Mouse (Mus musculus) heart, embryonic 11.5 days (tissue): ENCODE results near the gene Galnt9. TPM values are rescaled to one million over a fixed set of nuclear protein-coding genes. Genes with fewer than 3 reads are reported as not detected.

Experiments
- ATAC-seq: fragments of 200-750 bp; cut with Nextera tagmentation; replicated peaks from 2 replicates; pipeline ENCODE4 v1.8.0; 2017; ENCODE audit warnings: moderate library complexity; ENCODE audit not compliant: insufficient number of reproducible peaks, low FRiP score, low TSS enrichment
- H3K27ac ChIP-seq: fragments of 300-500 bp; sonication (generic); 2 replicates; pipeline ENCODE4 v1.5.1; 2014; ENCODE audit warnings: mild to moderate bottlenecking, low read depth, low read length
- H3K27me3 ChIP-seq: fragments of 300-500 bp; sonication (generic); 2 replicates; pipeline ENCODE4 v1.6.1; 2014; ENCODE audit warnings: mild to moderate bottlenecking, low read length, mixed read lengths; ENCODE audit not compliant: control insufficient read depth, insufficient read depth
- H3K36me3 ChIP-seq: fragments of 300-500 bp; sonication (generic); 2 replicates; pipeline ENCODE4 v1.6.1; 2014; ENCODE audit warnings: mild to moderate bottlenecking, low read length, moderate library complexity, mixed read lengths; ENCODE audit not compliant: control insufficient read depth, insufficient read depth
- H3K4me1 ChIP-seq: fragments of 300-500 bp; sonication (generic); 2 replicates; pipeline ENCODE4 v1.6.1; 2014; ENCODE audit warnings: low read length; ENCODE audit not compliant: control insufficient read depth, insufficient read depth
- H3K4me2 ChIP-seq: fragments of 300-500 bp; sonication (generic); 2 replicates; pipeline ENCODE4 v1.6.1; 2014; ENCODE audit warnings: mild to moderate bottlenecking, moderate library complexity
- H3K4me3 ChIP-seq: fragments of 300-500 bp; sonication (generic); 2 replicates; pipeline ENCODE4 v1.5.1; 2014; ENCODE audit warnings: low read depth, low read length
- H3K9ac ChIP-seq: fragments of 300-500 bp; sonication (generic); 2 replicates; pipeline ENCODE4 v1.6.1; 2014; ENCODE audit warnings: mild to moderate bottlenecking, low read depth, low read length, moderate library complexity
- H3K9me3 ChIP-seq: fragments of 300-500 bp; sonication (generic); replicated peaks from 2 replicates; pipeline ENCODE4 v1.6.1; 2016; ENCODE audit warnings: low read length; ENCODE audit not compliant: control insufficient read depth
- WGBS: fragments of 180-500 bp; shearing (Covaris S2); extraction: QIAGEN DNeasy Blood & Tissue Kit; methylation state at CpG from one replicate; pipeline ENCODE4 v1.1.7; 2014; ENCODE audit not compliant: insufficient replicate concordance; 5-methylcytosine and 5-hydroxymethylcytosine counted together
- polyA plus RNA-seq: library from polyadenylated mRNA; unstranded; fragments of >200 nt; fragmentation: Nextera tagmentation; extraction: Ambion mirVana; gene quantifications from 2 replicates; pipeline ENCODE4 v1.2.1, GENCODE M21; 2014

The Galnt9 gene
- polyA plus RNA-seq, 1 experiment from 2014 or later, result not detected

- 2% methylated on average over 24 of the region's 24 CpGs for WGBS
- H3K9me3 ChIP-seq, result no peaks in the 10 kb centered on the region
- H3K4me3 ChIP-seq, result peak overlapping the region; percentile 42
- H3K27me3 ChIP-seq, result peaks cover 82% of the 10 kb centered on the region
- H3K4me2 ChIP-seq, result peak overlapping the region; percentile 64
- peaks cover 4% of the 10 kb centered on the region for H3K4me1 ChIP-seq
- H3K9ac ChIP-seq, result no peak overlapping the region
- H3K27ac ChIP-seq, result no peak overlapping the region
- H3K36me3 ChIP-seq, result no peaks in the 10 kb centered on the region
- ATAC-seq, result no peak
Observed at GRCm38 (mm10) chr5:110544691-110545069, 525 bp downstream of the Galnt9 start.

- 66% methylated on average over 7 of the region's 7 CpGs for WGBS
- H3K4me3 ChIP-seq, result no peak overlapping the region
- H3K27ac ChIP-seq, result no peak overlapping the region
- ATAC-seq, result no peak
- H3K27me3 ChIP-seq, result peaks cover 83% of the 10 kb centered on the region
- H3K4me1 ChIP-seq, result peaks cover 4% of the 10 kb centered on the region
- H3K36me3 ChIP-seq, result no peaks in the 10 kb centered on the region
- H3K4me2 ChIP-seq, result no peak overlapping the region
- H3K9me3 ChIP-seq, result no peaks in the 10 kb centered on the region
- H3K9ac ChIP-seq, result no peak overlapping the region
Observed at GRCm38 (mm10) chr5:110545311-110545710, 1.2 kb downstream of the Galnt9 start.

GRCm38 (mm10) chr5:110546136-110546535 lies 2.0 kb downstream of the Galnt9 start:
- H3K9me3 ChIP-seq, result no peaks in the 10 kb centered on the region
- peaks cover 4% of the 10 kb centered on the region for H3K4me1 ChIP-seq
- H3K4me3 ChIP-seq, result no peak overlapping the region
- no peak overlapping the region for H3K9ac ChIP-seq
- no peaks in the 10 kb centered on the region for H3K36me3 ChIP-seq
- H3K4me2 ChIP-seq, result no peak overlapping the region
- no peak for ATAC-seq
- peaks cover 85% of the 10 kb centered on the region for H3K27me3 ChIP-seq
- WGBS, result 72% methylated on average over 11 of the region's 11 CpGs
- no peak overlapping the region for H3K27ac ChIP-seq

- Histone ChIP-seq H3K36me3 (no peaks in the 10 kb centered on the region), H3K4me1 (peaks cover 4% of the 10 kb centered on the region), H3K9ac (no peak overlapping the region), H3K4me3 (no peak overlapping the region), H3K9me3 (no peaks in the 10 kb centered on the region), H3K27ac (no peak overlapping the region), H3K27me3 (peaks cover 82% of the 10 kb centered on the region), H3K4me2 (no peak overlapping the region)
- ATAC-seq, result no peak
- 68% methylated on average over 5 of the region's 5 CpGs for WGBS
Observed at GRCm38 (mm10) chr5:110546726-110547406, 2.7 kb downstream of the Galnt9 start.

GRCm38 (mm10) chr5:110548446-110548845 lies 4.3 kb downstream of the Galnt9 start:
- Histone ChIP-seq H3K27ac (no peak overlapping the region), H3K4me3 (no peak overlapping the region), H3K4me1 (peaks cover 4% of the 10 kb centered on the region), H3K36me3 (no peaks in the 10 kb centered on the region), H3K9ac (no peak overlapping the region), H3K9me3 (no peaks in the 10 kb centered on the region), H3K4me2 (no peak overlapping the region), H3K27me3 (peaks cover 67% of the 10 kb centered on the region)
- WGBS, result 39% methylated on average over 7 of the region's 7 CpGs
- no peak for ATAC-seq

GRCm38 (mm10) chr5:110550189-110550588 lies 6.0 kb downstream of the Galnt9 start:
- ATAC-seq, result no peak
- H3K27me3 ChIP-seq, result peaks cover 49% of the 10 kb centered on the region
- WGBS, result 64% methylated on average over 2 of the region's 2 CpGs
- H3K4me2 ChIP-seq, result no peak overlapping the region
- H3K9me3 ChIP-seq, result no peaks in the 10 kb centered on the region
- H3K36me3 ChIP-seq, result no peaks in the 10 kb centered on the region
- no peak overlapping the region for H3K4me3 ChIP-seq
- H3K4me1 ChIP-seq, result no peaks in the 10 kb centered on the region
- H3K9ac ChIP-seq, result no peak overlapping the region
- H3K27ac ChIP-seq, result no peak overlapping the region

- Histone ChIP-seq H3K4me2 (no peak overlapping the region), H3K27me3 (peaks cover 43% of the 10 kb centered on the region), H3K36me3 (no peaks in the 10 kb centered on the region), H3K4me3 (no peak overlapping the region), H3K9ac (no peak overlapping the region), H3K9me3 (no peaks in the 10 kb centered on the region), H3K27ac (no peak overlapping the region), H3K4me1 (no peaks in the 10 kb centered on the region)
- WGBS, result 11% methylated on average over 4 of the region's 4 CpGs
- no peak for ATAC-seq
Observed at GRCm38 (mm10) chr5:110550841-110551240, 6.7 kb downstream of the Galnt9 start.

GRCm38 (mm10) chr5:110552005-110552404 lies 7.8 kb downstream of the Galnt9 start:
- Histone ChIP-seq H3K9ac (no peak overlapping the region), H3K27me3 (peaks cover 31% of the 10 kb centered on the region), H3K4me1 (no peaks in the 10 kb centered on the region), H3K9me3 (no peaks in the 10 kb centered on the region), H3K27ac (no peak overlapping the region), H3K4me2 (no peak overlapping the region), H3K4me3 (no peak overlapping the region), H3K36me3 (no peaks in the 10 kb centered on the region)
- no peak for ATAC-seq
- 59% methylated on average over 3 of the region's 3 CpGs for WGBS

GRCm38 (mm10) chr5:110553315-110553714 lies 9.2 kb downstream of the Galnt9 start:
- H3K9me3 ChIP-seq, result no peaks in the 10 kb centered on the region
- no peaks in the 10 kb centered on the region for H3K36me3 ChIP-seq
- H3K27ac ChIP-seq, result no peak overlapping the region
- no peak overlapping the region for H3K4me2 ChIP-seq
- no peak overlapping the region for H3K9ac ChIP-seq
- H3K4me1 ChIP-seq, result no peaks in the 10 kb centered on the region
- H3K4me3 ChIP-seq, result no peak overlapping the region
- ATAC-seq, result no peak
- H3K27me3 ChIP-seq, result peaks cover 19% of the 10 kb centered on the region
- WGBS, result 70% methylated on average over 4 of the region's 4 CpGs
